Mouse (Mus musculus): ENCODE data around the gene Hoxd4.

Hoxd4 gene

DNA sequence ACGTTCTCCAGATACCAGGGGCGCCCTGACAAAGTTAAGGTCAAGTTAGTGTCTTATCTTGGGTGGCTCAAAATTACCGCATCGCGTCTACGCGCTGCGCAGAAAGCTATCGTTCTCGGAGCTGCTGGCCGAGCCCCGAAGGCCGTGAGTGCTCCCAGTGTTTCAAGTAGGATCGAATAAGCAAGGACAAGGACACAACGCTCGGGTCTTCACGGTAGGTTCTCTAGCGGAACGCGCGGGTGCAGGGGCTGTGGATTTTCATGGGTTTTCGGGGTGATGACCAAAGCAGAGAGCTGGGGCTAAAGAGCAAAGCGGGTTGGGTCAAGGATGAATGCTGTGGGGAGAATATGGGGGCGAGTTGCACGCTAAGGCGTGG, 32.1 kb upstream of the Hoxd4 start:
- DNase-seq, result no peak

DNA sequence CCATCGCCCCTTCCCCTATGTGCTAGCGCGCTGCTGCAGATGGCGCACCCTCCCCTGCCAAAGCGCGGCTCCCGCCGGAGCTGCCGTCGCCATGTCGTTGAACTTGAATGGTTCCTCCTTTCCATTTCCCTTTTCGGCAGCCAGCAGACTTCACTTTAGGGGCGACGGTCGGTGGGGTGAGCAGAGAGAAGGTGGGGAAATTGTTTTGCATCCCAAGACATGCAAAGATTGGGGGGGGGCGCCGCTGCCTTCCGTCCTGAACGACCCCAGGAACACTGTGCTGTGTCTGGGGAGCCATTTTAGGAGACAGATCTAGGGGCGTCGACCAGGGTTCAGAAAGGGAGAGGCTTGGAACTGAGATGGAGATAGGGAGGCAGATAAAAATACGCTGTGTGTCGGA, 31.7 kb upstream of the Hoxd4 start:
- no peak for DNase-seq

DNA sequence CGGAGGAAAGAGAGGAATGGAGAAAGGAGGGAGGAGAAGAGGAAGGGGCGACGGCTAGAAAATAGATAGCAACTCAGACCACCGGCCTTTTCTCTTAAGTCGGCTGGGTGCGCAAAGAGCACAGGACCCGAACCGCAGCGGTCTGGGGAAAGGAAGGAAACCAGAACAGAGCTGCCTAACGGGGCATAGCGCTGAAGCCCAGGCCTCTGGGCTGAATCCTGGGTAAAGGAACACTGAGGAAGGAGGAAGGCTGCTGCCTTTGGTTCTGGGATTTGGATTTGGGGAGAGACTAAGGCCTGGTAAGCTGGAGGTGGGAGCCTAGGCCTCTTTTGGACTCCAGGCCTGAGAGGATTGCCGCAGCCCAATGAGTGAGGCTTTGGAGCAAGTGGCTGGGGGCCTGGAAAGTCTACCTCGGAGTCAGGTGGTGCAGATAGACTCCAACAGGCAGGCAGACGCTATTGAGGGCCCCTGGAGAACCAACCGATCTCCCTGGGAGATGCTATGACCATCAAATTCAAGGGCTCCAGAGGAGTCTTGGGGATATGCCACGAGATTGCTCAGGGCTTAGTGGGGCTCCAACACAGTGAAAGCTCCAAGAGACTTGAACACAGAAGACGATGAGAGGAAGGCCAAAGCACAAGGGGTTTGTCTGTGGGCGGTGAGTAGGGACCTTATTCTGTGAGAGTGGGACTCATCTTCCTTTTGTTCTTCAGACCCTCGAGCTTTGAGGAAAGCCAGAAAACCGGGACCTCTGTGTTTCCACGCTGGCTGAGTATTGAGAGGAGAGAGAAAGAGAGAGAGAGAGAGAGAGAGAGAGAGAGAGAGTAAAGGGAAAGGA, 30.9 kb upstream of the Hoxd4 start:
- no peak for DNase-seq

DNA sequence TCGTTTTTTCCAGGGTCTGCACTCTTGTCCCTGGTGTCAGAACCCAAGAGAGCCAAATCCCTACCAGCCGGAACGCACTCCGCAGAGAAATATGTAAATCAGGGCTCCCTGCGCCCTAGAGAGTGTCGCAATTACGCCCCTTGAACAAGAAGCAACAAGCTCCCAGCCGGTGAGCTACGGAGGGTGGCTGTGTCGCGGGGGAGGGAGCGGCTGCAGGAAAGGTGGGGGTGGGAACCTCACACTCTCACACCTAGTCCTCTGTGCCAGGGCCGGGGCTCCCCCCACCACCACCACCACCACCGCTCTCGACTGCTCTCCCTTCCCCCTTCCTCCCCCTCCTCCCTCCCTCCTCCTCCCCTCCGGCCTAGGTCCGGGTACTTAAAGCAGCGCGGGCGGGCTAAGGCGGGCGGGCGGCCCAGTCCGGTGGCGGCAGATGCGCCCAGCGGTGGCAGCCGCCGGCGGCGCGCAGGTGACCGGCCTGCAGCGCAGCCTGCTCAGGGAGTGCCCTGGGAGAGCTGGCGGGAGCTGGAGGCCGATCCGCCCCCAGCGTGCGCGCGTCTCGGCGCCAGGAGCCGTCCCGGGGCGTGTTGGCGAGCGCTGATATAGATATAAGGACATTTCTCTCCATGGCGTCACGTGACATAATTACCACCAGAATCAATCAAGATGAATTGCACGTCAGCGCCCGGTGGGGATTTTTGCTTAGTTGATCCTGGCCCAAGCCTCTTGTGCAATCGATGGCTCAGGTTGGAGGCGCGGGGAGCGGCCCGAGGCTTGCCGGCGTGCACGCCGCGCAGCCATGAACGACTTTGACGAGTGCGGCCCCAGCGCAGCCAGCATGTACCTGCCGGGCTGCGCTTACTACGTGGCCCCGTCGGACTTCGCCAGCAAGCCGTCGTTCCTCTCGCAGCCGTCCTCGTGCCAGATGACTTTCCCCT, 29.9 kb upstream of the Hoxd4 start:
- DNase-seq, result no peak

DNA sequence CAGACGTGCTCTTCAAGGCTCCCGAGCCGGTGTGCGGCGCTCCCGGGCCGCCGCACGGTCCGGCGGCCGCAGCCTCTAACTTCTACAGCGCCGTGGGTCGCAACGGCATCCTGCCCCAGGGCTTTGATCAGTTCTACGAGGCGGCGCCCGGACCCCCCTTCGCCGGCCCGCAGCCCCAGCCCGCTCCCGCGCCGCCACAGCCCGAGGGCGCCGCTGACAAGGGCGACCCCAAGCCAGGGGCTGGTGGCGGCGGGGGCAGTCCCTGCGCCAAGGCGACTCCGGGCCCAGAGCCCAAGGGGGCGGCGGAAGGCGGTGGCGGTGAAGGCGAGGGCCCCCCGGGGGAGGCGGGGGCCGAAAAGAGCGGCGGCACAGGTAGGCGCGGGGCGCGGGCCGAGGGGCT, 28.9 kb upstream of the Hoxd4 start:
- DNase-seq, result no peak

DNA sequence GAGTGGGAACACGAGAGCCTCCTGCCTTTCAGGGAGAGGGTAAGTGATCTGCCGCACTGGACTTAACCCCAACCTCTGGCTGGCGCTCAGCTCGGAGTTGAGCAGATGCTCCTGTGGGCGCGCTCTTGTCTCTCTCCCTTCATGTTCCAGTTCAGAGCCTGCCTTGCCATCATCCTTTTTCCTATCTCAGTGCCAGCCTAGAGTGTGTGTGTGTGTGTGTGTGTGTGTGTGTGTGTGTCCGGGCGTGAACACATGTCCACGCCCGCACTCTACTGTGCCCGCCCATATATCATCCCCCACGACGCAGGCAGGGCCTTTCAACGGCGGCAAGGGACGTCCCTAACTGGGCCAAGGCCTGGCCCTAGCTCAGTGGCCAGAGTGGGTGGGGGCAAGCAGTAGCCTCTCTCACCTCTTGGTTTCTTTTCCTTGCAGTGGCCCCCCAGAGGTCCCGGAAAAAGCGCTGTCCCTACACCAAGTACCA, 28.2 kb upstream of the Hoxd4 start:
- no peak for DNase-seq

DNA sequence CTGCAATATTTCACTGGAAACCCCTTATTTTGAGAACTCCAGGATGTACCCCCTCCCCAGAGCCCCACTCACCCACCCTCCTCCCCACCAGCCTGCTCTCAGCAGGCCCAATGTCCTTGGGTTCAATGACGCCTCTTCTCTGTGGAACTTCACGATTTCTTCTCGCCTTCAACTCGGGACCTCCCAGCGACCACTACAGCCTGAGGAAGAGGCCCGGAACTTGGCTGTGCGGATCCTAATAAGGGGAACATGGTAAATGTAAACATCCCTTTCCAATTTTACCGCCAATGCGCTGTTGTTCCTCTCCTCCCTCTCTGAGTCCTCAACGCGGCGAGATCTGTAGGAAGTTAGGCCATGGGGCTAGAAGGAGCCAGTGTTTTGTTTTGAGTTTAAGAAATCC, 27.6 kb upstream of the Hoxd4 start:
- DNase-seq, result no peak

DNA sequence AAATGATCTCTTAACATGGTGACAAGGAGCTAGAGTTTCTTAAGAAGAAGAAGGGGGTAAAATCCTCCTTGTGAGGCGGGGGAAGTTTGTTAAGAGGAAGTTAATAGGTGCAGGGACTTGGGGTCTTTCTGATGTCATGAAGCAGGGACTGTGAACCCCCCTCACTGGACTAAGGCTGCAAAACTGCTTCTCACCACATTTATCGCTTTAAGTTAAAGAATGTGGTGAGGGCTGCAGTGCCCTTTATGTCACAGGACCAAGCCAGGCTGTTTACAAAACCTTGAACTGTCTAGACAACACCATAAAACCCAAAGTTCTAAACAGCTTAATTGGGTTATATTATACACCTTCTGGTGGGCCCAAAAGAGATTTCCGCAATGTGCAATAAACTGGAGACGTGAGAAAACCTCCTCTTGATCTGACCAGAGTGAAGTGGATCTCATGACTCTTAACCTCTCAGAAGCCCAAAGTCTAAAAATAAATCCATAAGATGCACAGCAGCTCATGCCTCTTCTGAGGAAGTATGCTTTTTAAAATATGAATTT, 26.6 kb upstream of the Hoxd4 start:
- DNase-seq, result no peak

DNA sequence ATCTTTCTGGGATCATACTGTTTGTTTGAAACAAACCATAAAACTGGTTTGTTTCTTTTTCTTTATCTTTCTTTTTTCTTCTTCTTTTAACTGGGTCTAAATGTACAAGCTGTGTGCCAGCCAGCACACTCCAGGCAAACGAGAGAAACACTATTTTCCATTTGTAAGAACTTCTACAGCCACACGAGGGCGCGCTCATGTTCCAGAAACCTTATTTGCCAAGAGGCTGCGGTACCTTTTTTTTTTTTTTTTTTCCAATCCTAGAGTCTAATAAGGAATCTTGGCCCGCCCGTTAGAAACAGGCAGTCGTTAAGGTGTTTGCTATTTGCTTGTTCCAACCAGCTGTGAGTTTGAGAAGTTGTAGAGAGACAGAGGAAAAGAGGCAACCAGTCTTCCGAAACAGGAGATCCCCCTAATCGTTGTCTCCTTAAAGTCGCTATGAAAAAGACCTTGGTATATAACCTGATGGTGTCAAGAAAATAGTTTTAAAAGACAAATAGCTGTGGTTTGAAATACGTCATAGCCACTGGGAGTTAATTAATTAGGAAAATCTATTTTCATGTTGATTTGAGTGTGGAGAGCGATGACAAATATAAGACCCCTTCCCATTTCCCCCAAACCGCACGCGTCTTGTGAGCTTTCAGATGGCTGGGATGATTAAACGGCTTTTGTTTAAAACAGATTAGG, 25.3 kb upstream of the Hoxd4 start:
- DNase-seq, result peak; percentile 48

DNA sequence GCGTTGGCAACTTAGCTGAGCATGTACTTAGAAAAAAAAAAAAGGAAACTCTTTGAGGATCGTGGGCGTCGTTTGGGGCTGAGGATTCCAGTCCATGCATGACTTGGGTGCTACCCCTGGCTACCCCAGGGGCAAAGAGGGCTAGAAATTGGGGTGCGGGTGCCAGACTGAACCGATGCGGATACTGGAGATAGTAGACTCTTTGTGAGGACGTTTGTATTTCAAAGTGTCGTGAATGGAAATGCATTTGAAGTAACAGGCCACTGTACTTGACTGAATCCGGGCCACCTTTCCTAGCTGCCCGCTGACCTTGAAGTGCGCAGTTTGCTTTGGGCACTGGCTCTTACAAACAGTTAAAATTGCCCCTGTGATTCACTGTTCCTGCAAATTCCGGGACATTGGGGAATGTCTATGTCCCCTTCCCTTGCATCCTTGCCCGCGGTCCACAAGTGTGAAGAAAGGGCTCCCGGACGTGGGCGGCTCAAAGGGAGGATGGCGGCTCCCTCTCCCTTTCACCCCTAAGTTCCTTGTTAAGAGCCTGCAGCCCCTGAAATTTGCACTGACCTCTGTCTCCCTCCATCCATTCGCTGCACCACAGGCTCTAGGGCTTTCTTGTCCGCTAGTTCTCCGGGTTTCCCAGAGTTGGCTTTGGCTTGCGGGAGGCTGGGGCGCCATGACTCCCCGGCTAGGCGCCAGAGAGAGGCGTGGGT, 24.6 kb upstream of the Hoxd4 start:
- no peak for DNase-seq

DNA sequence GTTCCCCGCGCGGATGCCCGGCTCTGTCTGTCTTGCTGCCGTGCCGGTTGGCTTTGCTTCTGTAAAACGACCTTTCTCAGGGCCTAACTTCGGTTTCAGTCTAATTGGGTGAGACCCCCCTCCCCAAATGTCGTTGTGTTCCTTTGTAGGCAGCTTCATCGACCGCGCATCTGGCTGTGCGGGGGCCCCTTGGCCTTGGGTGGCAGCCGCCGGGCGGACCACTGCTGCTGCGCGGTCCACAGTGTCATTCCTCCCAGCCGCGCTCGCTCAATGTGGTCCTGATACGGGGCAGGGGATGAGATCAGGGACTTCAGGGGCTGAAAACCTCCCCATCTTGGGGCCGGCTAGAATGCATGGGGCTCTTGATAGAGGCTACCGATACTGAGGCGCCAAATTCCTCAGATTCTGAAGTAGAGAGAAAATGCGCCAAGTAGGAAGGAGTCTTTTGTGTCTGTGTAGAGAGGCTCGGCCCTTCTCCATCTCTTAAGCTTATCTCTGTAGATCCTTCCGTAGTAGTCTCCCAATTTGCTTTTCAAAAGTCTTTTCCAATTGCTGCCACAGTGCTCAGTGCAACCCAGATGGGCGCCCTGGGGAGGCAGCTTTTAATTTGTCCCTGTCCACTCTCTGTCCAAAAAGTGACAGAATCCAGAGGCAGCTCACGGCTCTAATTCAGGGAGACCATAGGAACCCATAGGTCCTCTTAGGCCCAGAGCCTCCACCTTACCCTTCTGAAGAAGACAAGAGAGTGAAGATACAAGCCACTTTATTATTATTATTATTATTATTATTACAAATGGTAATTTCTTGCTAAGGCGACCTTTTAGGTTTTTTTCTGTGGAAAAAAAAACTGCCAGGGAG, 23.8 kb upstream of the Hoxd4 start:
- DNase-seq, result no peak

DNA sequence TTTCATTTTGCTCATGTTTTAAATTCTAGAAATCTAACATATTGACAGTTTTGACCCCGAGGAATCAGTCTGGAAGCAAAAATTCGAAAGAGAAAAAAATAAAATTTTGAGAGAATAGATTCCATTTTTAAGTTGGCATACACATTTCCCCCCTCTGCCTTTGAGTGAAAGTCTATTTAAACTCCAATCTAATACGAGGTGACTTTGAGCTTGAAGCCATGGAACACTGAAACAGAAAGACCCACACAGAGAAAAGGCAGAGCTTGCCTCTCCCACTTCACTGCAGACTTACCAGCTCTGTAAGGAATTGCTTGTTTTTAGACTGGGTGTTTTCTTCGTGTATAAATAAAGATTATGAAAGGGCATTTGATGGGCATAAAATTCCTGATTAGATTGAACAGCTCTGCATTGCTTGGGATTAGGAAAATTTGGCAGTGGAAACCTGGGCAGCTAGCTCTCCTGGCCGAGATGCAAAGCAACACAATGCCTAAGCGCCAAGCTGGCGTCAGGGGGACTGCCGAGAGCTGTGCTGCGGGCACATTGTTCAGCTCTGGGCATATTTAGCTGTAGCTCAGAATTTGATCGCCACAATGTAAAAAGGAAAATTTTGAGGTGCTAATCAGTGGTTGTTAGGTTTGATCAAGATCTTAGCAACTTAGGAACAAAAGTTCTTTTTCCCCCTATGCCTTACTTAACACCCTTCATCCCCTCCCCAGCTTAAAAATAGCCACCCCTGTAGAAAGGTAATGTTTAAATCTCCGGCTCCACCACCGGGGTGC, 22.7 kb upstream of the Hoxd4 start:
- DNase-seq, result no peak

DNA sequence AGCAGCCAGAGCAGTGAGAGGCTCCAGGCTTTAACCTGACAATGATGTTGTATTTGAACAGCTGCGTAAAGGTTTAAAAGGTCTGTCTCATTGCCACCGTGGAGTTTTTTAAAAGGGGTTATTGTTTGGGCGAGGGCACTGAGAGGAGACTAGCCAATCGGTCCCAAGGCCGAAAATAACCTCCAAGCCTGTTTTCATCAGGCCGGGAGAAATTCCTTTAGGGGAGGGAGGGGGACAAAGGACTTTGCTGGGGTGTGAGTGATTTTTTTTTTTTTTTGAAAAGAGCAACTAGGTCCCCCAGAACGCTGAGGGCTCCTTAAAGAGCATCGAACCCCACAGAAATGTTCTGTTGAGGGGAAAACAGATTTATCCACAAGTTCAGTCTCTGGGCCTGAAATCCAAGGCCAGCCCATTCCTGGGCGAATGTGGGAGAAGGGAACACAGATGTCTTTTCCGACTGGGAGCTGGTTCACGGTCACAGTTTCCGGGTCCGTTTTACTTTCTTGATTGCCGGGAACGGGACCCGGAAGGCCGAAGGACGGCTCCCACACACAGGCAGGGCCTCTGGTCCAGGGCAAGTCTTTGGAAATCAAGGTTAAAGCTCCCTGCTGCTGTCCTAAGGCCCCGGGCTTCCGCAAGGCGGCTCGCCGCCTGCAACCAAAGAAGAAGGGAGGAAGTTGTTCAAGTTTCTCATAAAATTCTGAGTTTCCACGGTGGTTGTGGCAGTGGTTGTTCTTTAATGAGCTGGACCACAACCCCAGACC, 22.0 kb upstream of the Hoxd4 start:
- no peak for DNase-seq

DNA sequence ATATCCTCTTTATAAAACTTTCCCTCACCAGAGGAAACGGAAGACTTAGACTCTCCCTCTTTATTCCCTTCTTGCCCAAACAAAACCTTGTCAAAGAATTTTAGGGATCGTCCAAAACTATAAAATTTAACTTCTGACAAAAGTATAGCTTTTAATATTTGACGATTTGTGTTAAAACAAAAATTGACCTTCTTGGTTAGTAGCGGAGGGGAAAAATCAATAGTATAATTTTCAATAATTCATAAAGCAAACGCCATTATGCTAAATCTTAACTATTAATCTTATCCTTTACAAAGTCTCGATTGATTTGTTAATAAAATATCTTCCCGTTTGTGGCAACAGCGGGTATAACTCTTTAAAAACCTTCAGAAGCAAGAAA, 21.4 kb upstream of the Hoxd4 start:
- DNase-seq, result no peak

DNA sequence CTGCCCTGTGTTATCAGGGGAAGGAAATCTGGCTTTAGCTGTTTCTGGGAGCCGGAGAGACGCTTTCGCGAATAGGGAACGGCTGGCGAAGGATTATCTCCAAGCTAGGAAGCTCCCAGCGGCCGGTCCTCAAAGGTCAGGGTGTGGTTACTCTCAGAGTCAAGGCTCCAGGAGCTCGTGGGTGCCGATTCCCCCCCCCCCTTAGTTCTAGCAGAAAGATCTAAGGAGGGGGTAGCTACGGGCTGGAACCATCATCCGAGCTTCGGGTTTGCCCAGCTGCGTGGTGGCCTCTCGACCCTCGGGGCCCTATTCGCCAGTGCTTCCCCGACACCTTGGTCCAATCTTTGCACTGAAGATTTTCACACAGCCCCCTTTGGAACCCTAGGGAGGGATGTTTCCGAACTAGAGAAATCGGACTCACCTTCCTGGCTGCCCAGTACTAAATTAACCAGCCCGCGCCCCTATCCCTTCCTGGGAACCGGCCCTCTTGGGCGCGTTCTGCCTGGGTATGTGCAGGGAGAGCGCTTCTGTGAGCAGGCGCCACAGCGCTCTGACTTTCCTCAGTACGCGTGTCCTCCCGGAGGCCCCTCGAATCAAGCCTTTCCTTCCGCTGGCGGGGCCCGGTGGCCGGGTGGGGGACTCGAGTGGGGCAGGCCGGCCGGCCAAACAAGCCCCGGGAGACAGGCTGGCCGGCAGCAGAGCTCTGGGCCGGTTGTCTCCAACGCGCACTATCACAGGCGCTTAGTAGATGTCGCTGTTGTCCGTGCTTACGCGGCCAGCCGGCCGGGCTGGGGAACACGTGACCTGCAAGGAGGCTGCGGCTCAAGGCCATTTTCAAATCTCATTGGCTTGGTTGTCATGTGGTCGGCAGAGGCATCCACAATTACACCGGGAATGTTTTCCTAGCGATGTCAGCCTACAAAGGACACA, 20.4 kb upstream of the Hoxd4 start, which contains the start of gene Hoxd10:
Hoxd10 (plus strand) TSS at position 903 of the 930 bp plus-strand sequence.
- DNase-seq, result no peak

DNA sequence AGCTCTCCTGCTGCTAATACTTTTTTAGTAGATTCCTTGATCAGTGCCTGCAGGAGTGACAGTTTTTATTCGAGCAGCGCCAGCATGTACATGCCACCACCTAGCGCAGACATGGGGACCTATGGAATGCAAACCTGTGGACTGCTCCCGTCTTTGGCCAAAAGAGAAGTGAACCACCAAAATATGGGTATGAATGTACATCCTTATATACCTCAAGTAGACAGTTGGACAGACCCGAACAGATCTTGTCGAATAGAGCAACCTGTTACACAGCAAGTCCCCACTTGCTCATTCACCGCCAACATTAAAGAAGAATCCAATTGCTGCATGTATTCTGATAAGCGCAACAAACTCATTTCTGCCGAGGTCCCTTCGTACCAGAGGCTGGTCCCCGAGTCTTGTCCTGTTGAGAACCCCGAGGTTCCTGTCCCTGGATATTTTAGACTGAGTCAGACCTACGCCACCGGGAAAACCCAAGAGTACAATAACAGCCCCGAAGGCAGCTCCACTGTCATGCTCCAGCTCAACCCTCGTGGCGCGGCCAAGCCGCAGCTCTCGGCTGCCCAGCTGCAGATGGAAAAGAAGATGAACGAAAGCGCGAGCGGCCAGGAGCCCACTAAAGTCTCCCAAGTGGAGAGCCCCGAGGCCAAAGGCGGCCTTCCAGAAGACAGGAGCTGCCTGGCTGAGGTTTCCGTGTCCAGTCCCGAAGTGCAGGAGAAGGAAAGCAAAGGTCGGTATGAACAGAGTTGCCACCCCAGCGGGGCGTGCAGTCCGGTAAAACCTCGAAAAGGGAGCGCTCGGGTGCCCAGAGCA, 19.5 kb upstream of the Hoxd4 start:
- DNase-seq, result no peak

DNA sequence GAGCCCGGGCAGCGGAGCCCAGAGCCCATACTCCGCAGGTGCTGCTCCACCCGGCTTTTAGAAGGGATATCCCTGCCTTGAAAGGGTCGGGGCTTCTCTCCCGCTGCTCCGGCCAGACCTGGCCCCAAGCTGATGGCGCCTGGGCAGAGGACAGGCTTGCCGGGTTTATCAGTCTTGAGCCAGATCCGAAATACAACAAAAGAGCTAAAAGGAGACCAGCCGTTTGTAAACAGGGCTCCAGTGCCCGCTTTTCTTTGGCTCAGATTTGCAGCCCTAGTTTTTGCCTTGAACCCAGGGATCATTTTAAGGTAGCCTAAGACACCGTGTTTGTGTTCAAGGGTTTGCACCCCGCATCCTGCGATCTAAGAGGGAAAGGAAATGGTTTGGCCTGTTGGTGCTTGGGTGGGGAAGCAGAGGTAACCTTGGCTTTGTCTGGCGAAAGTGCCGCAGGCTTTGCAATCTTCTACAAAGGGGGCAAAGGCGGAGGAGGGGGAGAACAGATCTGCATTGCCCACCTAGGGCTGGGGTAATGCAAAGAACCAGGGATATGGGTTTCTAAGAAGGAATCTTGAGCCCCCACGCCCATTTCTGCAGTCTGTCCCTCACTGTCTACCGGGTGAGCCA, 18.8 kb upstream of the Hoxd4 start:
- no peak for DNase-seq
